Mouse (Mus musculus) midbrain, embryonic 11.5 days (tissue): ENCODE results near the gene Gm35549. TPM values are rescaled to one million over a fixed set of nuclear protein-coding genes. Genes with fewer than 3 reads are reported as not detected.
A peak's percentile ranks its signal among the peaks of the same experiment; 100 is the strongest.

ENCODE experiments used
- ATAC-seq: fragments of 200-750 bp; cut with Nextera tagmentation; 2 replicates; pipeline ENCODE4 v1.8.0; 2017; ENCODE audit warnings: moderate TSS enrichment, moderate library complexity; ENCODE audit not compliant: low FRiP score
- DNase-seq: peaks from one replicate; pipeline ENCODE4 v3.0.0; 2015; ENCODE audit warnings: low spot score; ENCODE audit errors: missing footprints
- H3K27ac ChIP-seq: fragments of 300-500 bp; sonication (generic); 2 replicates; pipeline ENCODE4 v1.5.1; 2014; ENCODE audit warnings: low read depth, low read length
- H3K27me3 ChIP-seq: fragments of 300-500 bp; sonication (generic); 2 replicates; pipeline ENCODE4 v1.6.1; 2014; ENCODE audit warnings: mild to moderate bottlenecking, low read length, moderate library complexity, mixed read lengths; ENCODE audit not compliant: control insufficient read depth, insufficient read depth
- H3K36me3 ChIP-seq: fragments of 300-500 bp; sonication (generic); 2 replicates; pipeline ENCODE4 v1.6.1; 2014; ENCODE audit warnings: mild to moderate bottlenecking, low read length, moderate library complexity, mixed read lengths; ENCODE audit not compliant: control insufficient read depth, insufficient read depth
- H3K4me1 ChIP-seq: fragments of 300-500 bp; sonication (generic); 2 replicates; pipeline ENCODE4 v1.6.1; 2014; ENCODE audit warnings: low read length; ENCODE audit not compliant: control insufficient read depth, insufficient read depth
- H3K4me2 ChIP-seq: fragments of 300-500 bp; sonication (generic); 2 replicates; pipeline ENCODE4 v1.6.1; 2014; ENCODE audit warnings: mild to moderate bottlenecking, moderate library complexity
- H3K4me3 ChIP-seq: fragments of 300-500 bp; sonication (generic); 2 replicates; pipeline ENCODE4 v1.5.1; 2014; ENCODE audit warnings: low read depth, low read length
- H3K9ac ChIP-seq: fragments of 300-500 bp; sonication (generic); 2 replicates; pipeline ENCODE4 v1.6.1; 2014; ENCODE audit warnings: low read length
- H3K9me3 ChIP-seq: fragments of 300-500 bp; sonication (generic); 2 replicates; pipeline ENCODE4 v1.6.1; 2016; ENCODE audit warnings: low read length; ENCODE audit not compliant: control insufficient read depth
- WGBS: fragments of 180-500 bp; shearing (Covaris S2); extraction: QIAGEN DNeasy Blood & Tissue Kit; methylation state at CpG from one replicate; pipeline ENCODE4 v1.1.7; 2014; 5-methylcytosine and 5-hydroxymethylcytosine counted together
- polyA plus RNA-seq: library from polyadenylated mRNA; unstranded; fragments of >200 nt; fragmentation: Nextera tagmentation; extraction: Ambion mirVana; gene quantifications from 2 replicates; pipeline ENCODE4 v1.2.1, GENCODE M21; 2014

The Gm35549 gene
- 0.38 TPM in 1 of 2 replicates, not detected in the other for polyA plus RNA-seq

- Histone ChIP-seq H3K27me3 (no peaks in the 10 kb centered on the region), H3K36me3 (no peaks in the 10 kb centered on the region), H3K4me2 (no peak within 1 kb of the TSS), H3K4me1 (no peaks in the 10 kb centered on the region), H3K9ac (no peak within 1 kb of the TSS), H3K27ac (no peak within 1 kb of the TSS), H3K9me3 (no peaks in the 10 kb centered on the region), H3K4me3 (no peak within 1 kb of the TSS)
- ATAC-seq (no peak), DNase-seq (no peak)
- WGBS = 77% methylated on average over 3 of the region's 3 CpGs
Observed at GRCm38 (mm10) chr9:122843760-122844159, at the start of gene Gm35549. Gm35549 (minus strand) TSS chr9:122844035.

- H3K4me3 ChIP-seq = peak overlapping the region; percentile 77
- DNase-seq (peak; percentile 92), ATAC-seq (peak; percentile 87)
- H3K9me3 ChIP-seq = no peaks in the 10 kb centered on the region
- no peaks in the 10 kb centered on the region for H3K27me3 ChIP-seq
- peak overlapping the region; percentile 88 for H3K9ac ChIP-seq
- peaks cover 4% of the 10 kb centered on the region; the same call in 1 of the 2 replicates for H3K4me1 ChIP-seq
- H3K4me2 ChIP-seq = peak overlapping the region; percentile 91
- no peaks in the 10 kb centered on the region for H3K36me3 ChIP-seq
- WGBS = 7% methylated on average over 50 of the region's 54 CpGs
- no peak overlapping the region for H3K27ac ChIP-seq
Observed at GRCm38 (mm10) chr9:122886372-122887179, 42.7 kb upstream of the Gm35549 start.

GRCm38 (mm10) chr9:122885385-122885784 is 41.5 kb upstream of the Gm35549 start, which contains the start of gene Zkscan7:
Zkscan7 (plus strand) TSS chr9:122885685.
- Histone ChIP-seq H3K27ac (no peak within 1 kb of the TSS), H3K36me3 (no peaks in the 10 kb centered on the region), H3K27me3 (no peaks in the 10 kb centered on the region), H3K9ac (0 out of 2 replicates have a peak within 1 kb of the TSS, but pooled peaks have one; percentile 88), H3K4me3 (peak within 1 kb of the TSS; percentile 77), H3K9me3 (no peaks in the 10 kb centered on the region), H3K4me2 (peak within 1 kb of the TSS; percentile 91), H3K4me1 (peaks cover 4% of the 10 kb centered on the region; the same call in 1 of the 2 replicates)
- ATAC-seq (no peak), DNase-seq (no peak)
- WGBS = 86% methylated on average over 3 of the region's 3 CpGs

DNA sequence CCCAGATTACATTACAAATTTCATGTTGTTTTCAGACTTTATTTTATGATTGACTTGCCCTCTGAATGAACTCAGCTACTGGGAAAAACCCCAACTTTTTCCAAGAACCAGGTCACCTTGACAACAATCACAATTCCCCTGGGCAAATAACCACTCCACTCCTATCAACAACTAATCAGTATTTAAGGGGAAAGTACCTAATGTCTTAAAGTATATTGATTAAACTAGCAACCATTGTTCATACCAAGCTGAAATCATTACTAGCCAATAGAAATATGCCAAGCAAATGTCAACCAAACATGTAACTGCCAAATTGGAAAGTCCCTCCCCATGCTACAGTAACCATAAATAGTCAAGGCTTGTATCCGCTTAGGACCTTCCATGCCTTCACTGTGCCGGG is 31.3 kb upstream of the Gm35549 start:
- no peak for ATAC-seq
- WGBS = 91% methylated on average over 2 of the region's 2 CpGs

DNA sequence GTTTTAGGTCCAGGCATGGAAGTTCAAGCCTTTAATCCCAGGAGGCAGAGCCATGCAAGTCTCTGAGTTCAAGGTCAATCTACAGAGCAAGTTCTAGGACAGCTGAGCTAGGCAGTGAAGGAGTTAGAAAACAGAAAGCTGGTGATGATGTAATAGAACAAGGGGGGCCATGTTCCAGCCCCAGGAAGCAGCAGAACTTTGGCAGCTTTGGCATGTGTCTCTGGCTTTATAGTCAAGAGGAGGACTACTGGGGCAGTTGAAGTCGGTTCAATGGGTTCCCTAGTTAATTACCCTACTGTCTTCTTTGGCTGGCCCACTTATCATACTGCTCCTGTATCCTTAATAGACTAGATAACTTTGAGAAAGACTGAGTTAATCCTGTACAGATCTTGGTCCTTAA is 30.8 kb upstream of the Gm35549 start:
- Histone ChIP-seq H3K4me1 (no peaks in the 10 kb centered on the region), H3K4me2 (no peak overlapping the region), H3K9ac (no peak overlapping the region), H3K36me3 (no peaks in the 10 kb centered on the region), H3K27me3 (no peaks in the 10 kb centered on the region; the same call in 1 of the 2 replicates), H3K9me3 (no peaks in the 10 kb centered on the region), H3K4me3 (no peak overlapping the region), H3K27ac (no peak overlapping the region)
- DNase-seq (no peak), ATAC-seq (no peak)
- 85% methylated on average over 1 of the region's 1 CpGs for WGBS

More for the DNA sequence above, 31.3 kb upstream of the Gm35549 start:
- no peak overlapping the region for H3K4me3 ChIP-seq
- no peak overlapping the region for H3K4me2 ChIP-seq
- no peaks in the 10 kb centered on the region for H3K9me3 ChIP-seq
- H3K9ac ChIP-seq = no peak overlapping the region
- H3K36me3 ChIP-seq = no peaks in the 10 kb centered on the region
- H3K27me3 ChIP-seq = no peaks in the 10 kb centered on the region; the same call in 1 of the 2 replicates
- no peak overlapping the region for H3K27ac ChIP-seq
- no peak for DNase-seq
- H3K4me1 ChIP-seq = no peaks in the 10 kb centered on the region

DNA sequence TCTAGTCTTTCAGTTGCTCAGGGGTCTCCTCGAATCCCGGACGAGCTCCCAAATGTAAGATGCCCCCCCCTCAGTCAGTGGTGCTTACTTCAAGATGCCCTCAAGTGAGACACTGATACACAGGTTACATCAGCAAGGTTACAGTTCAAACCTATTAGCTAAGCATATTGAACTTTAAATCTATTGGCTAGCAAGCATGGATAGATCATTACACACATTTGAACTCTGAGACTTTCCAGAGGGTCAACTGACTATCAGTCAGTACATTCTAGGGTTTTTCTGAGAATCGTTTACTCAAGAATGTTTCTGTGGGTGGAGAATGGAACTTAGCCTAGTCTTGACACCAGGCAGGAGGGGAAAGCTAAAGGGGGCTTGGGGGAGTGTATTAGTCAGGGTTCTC is 28.8 kb upstream of the Gm35549 start:
- no peaks in the 10 kb centered on the region for H3K9me3 ChIP-seq
- H3K36me3 ChIP-seq = no peaks in the 10 kb centered on the region
- H3K9ac ChIP-seq = no peak overlapping the region
- DNase-seq (no peak), ATAC-seq (no peak)
- no peak overlapping the region for H3K4me2 ChIP-seq
- H3K4me1 ChIP-seq = no peaks in the 10 kb centered on the region
- H3K27ac ChIP-seq = no peak overlapping the region
- H3K27me3 ChIP-seq = no peaks in the 10 kb centered on the region; the same call in 1 of the 2 replicates
- WGBS = 86% methylated on average over 4 of the region's 4 CpGs
- H3K4me3 ChIP-seq = no peak overlapping the region

- Histone ChIP-seq H3K4me3 (peak overlapping the region; percentile 78), H3K27ac (no peak overlapping the region), H3K36me3 (peaks cover 13% of the 10 kb centered on the region), H3K9me3 (peaks cover 8% of the 10 kb centered on the region; the same call in 1 of the 2 replicates), H3K4me1 (peaks cover 8% of the 10 kb centered on the region), H3K4me2 (peak overlapping the region; percentile 67), H3K9ac (peak overlapping the region; percentile 92), H3K27me3 (no peaks in the 10 kb centered on the region; the same call in 1 of the 2 replicates)
- DNase-seq (no peak), ATAC-seq (no peak; the same call in 1 of the 2 replicates)
- 89% methylated on average over 4 of the region's 4 CpGs for WGBS
Observed at GRCm38 (mm10) chr9:122866192-122866591, 22.4 kb upstream of the Gm35549 start.

- 1% methylated on average over 34 of the region's 34 CpGs for WGBS
- H3K27me3 ChIP-seq = no peaks in the 10 kb centered on the region; the same call in 1 of the 2 replicates
- peaks cover 12% of the 10 kb centered on the region; the same call in 1 of the 2 replicates for H3K9me3 ChIP-seq
- peak; percentile 94 for ATAC-seq
- peak within 1 kb of the TSS; percentile 78 for H3K4me3 ChIP-seq
- peak; percentile 98 for DNase-seq
- peaks cover 8% of the 10 kb centered on the region for H3K4me1 ChIP-seq
- peak within 1 kb of the TSS; percentile 67 for H3K4me2 ChIP-seq
- H3K9ac ChIP-seq = peak within 1 kb of the TSS; percentile 92
- H3K27ac ChIP-seq = no peak within 1 kb of the TSS
- peaks cover 17% of the 10 kb centered on the region for H3K36me3 ChIP-seq
Observed at GRCm38 (mm10) chr9:122865697-122866166, 21.9 kb upstream of the Gm35549 start, which contains the start of gene Zfp445. Zfp445 (minus strand) TSS chr9:122866006.

DNA sequence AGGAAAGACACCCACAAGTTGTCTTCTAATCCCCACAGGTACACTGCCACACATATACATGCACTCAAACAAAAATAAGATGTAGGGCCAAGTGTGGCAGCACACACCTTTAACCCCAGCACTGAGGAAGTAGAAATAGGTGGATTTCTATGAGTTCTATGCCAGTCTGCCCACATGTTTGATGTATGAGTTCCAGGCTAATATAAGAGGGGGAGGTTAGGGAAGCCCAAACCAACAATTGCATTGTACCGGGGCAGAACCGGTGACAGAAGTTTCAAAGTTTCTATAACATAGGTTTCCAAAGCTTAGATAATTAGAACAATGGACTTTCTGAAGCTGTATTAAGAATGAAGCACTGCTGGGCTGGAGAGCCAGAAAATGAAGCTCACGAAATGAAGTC is 21.0 kb upstream of the Gm35549 start:
- ATAC-seq (no peak), DNase-seq (no peak)
- Histone ChIP-seq H3K36me3 (peaks cover 26% of the 10 kb centered on the region), H3K4me1 (peaks cover 8% of the 10 kb centered on the region), H3K4me2 (peak overlapping the region; percentile 67), H3K9me3 (peaks cover 15% of the 10 kb centered on the region; the same call in 1 of the 2 replicates), H3K27ac (no peak overlapping the region), H3K4me3 (peak overlapping the region; percentile 78), H3K9ac (peak overlapping the region; percentile 92), H3K27me3 (no peaks in the 10 kb centered on the region)
- 66% methylated on average over 3 of the region's 3 CpGs for WGBS
